Comparison of ENCODE assay signal across 8 mouse cellular contexts in genomic region chr7:140125278-140126021, GRCm38 (mm10). TPM values are rescaled to one million over a fixed set of nuclear protein-coding genes. Genes with fewer than 3 reads are reported as not detected.
DNase-seq lines count a peak whose midpoint lies in the region; ATAC-seq lines count a peak whose summit lies in the region.

No protein-coding gene starts in this region.

- peak overlapping the region; percentile 80 for H3K9ac ChIP-seq in intestine, embryonic 16.5 days (ENCODE audit: low read depth, low read length)

- peak overlapping the region; percentile 88 for H3K4me2 ChIP-seq in intestine, embryonic 16.5 days (ENCODE audit: low read depth, low read length)

- intact Hi-C loops in gastrocnemius, postnatal 36 days (cut with DNase I), result no loop called here
- intact Hi-C loops in left cerebral cortex, postnatal 25 days (cut with DNase I), result no loop called here

- H3K36me3 ChIP-seq in intestine, embryonic 16.5 days (ENCODE audit: control insufficient read depth, insufficient read depth, low read length), result 0 out of 2 replicates have a peak, but pooled peaks cover 2% of the 10 kb centered on the region

- peak overlapping the region; percentile 66 for H3K4me3 ChIP-seq in intestine, embryonic 16.5 days (ENCODE audit: low read length)

- H3K9me3 ChIP-seq in intestine, embryonic 16.5 days (ENCODE audit: control insufficient read depth, low read length), result no peaks in the 10 kb centered on the region

- peak; percentile 97 for ATAC-seq in intestine, embryonic 16.5 days

- WGBS in intestine, embryonic 16.5 days, result 1% methylated on average over 40 of the region's 40 CpGs

- H3K4me1 ChIP-seq in intestine, embryonic 16.5 days (ENCODE audit: control insufficient read depth, insufficient read depth, low read length), result peaks cover 5% of the 10 kb centered on the region

- H3K27ac ChIP-seq in intestine, embryonic 16.5 days (ENCODE audit: low read length), result peak overlapping the region; percentile 63

- peak; percentile 98 for DNase-seq in adrenal gland, postnatal 10 days
- DNase-seq in embryo, embryonic 9.5 days (ENCODE audit: extremely low spot score), result peak; percentile 97
- peak; percentile 91 to 95 for DNase-seq in gastrocnemius, postnatal 36 days
- peak; percentile 80 to 91 for DNase-seq in left cerebral cortex, postnatal 25 days (ENCODE audit: low spot score in 2 of 2)
- peak; percentile 88 for DNase-seq in mesoderm, embryonic 11.5 days (ENCODE audit: low read depth, low spot score)
- peak; percentile 88 for DNase-seq in right cerebral cortex, postnatal 25 days
- DNase-seq in urinary bladder, postnatal 36 days (ENCODE audit: low spot score in 2 of 2), result peak; percentile 93 to 95

- H3K27me3 ChIP-seq in intestine, embryonic 16.5 days (replicated peaks; ENCODE audit: control insufficient read depth, insufficient read depth, low read length), result no peaks in the 10 kb centered on the region

RNA-seq across cellular contexts. Expression of gene Echs1, which starts 9.2 kb away (rescaled TPM):
- 100 to 1,000 TPM; 600 to 610 TPM for total RNA-seq in adrenal gland, postnatal 10 days (2021)
- 100 to 1,000 TPM; 105 to 146 TPM for total RNA-seq in gastrocnemius, postnatal 36 days (2021)
- polyA plus RNA-seq in intestine, embryonic 16.5 days (2015; fragmentation: Nextera tagmentation; extraction: Ambion mirVana), result 216 and 217 TPM in 2 replicates
- 10 to 100 TPM; 46.1 to 49.0 TPM for total RNA-seq in left cerebral cortex, postnatal 25 days (2021)

RNA-seq across cellular contexts. Expression of gene Paox, which starts 9.9 kb away (rescaled TPM):
- 10 to 100 TPM; 21.2 to 25.1 TPM for total RNA-seq in adrenal gland, postnatal 10 days (2021)
- total RNA-seq in gastrocnemius, postnatal 36 days (2021), result 1 to 10 TPM; 3.1 to 3.7 TPM
- polyA plus RNA-seq in intestine, embryonic 16.5 days (2015; fragmentation: Nextera tagmentation; extraction: Ambion mirVana), result 38.6 and 41.0 TPM in 2 replicates
- 1 to 10 TPM; 5.2 to 5.3 TPM for total RNA-seq in left cerebral cortex, postnatal 25 days (2021)

RNA-seq across cellular contexts. Expression of gene Mtg1, which starts 11.9 kb away (rescaled TPM):
- total RNA-seq in adrenal gland, postnatal 10 days (2021), result 10 to 100 TPM; 42.0 to 45.9 TPM
- 10 to 100 TPM; 24.4 to 25.2 TPM for total RNA-seq in gastrocnemius, postnatal 36 days (2021)
- 31.1 and 33.3 TPM in 2 replicates for polyA plus RNA-seq in intestine, embryonic 16.5 days (2015; fragmentation: Nextera tagmentation; extraction: Ambion mirVana)
- total RNA-seq in left cerebral cortex, postnatal 25 days (2021), result 10 to 100 TPM; 22.4 TPM

RNA-seq across cellular contexts. Expression of gene Fuom, which starts 23.2 kb away (rescaled TPM):
- 10 to 100 TPM; 82.5 to 99.0 TPM for total RNA-seq in adrenal gland, postnatal 10 days (2021)
- total RNA-seq in gastrocnemius, postnatal 36 days (2021), result 10 to 100 TPM; 38.9 to 42.5 TPM
- polyA plus RNA-seq in intestine, embryonic 16.5 days (2015; fragmentation: Nextera tagmentation; extraction: Ambion mirVana), result 68.2 and 70.7 TPM in 2 replicates
- total RNA-seq in left cerebral cortex, postnatal 25 days (2021), result 10 to 100 TPM; 56.2 to 56.3 TPM

RNA-seq across cellular contexts. Expression of gene Sprn, which starts 29.2 kb away (rescaled TPM):
- 1 to 10 TPM; 1.7 to 2.0 TPM for total RNA-seq in adrenal gland, postnatal 10 days (2021)
- total RNA-seq in gastrocnemius, postnatal 36 days (2021), result under 1 TPM in 1 of 2 experiments, not detected in 1; 0.27 TPM
- polyA plus RNA-seq in intestine, embryonic 16.5 days (2015; fragmentation: Nextera tagmentation; extraction: Ambion mirVana), result 0.89 and 1.4 TPM in 2 replicates
- total RNA-seq in left cerebral cortex, postnatal 25 days (2021), result 100 to 1,000 TPM; 160 to 172 TPM

Comparison
In these comparisons a context has a peak if more than half of its experiments do, and no peak if none do; other contexts are left out.
1. Peak in every context shown above with its lines: DNase-seq, ATAC-seq, H3K4me3 ChIP-seq and H3K27ac ChIP-seq.
2. RNA of gene Echs1, which starts 9.2 kb away (total RNA-seq): 600 to 610 TPM in adrenal gland, postnatal 10 days; 105 to 146 TPM in gastrocnemius, postnatal 36 days and 46.1 to 49.0 TPM in left cerebral cortex, postnatal 25 days; every median in the first group is over 4 times any median in the second.